Mouse (Mus musculus) CH12.LX (cell line): ENCODE results near the gene Aurkb.

Experiments
- CTCF ChIP-seq, 2 experiments: IDR thresholded peaks in 1 of 2; conservative IDR thresholded peaks in 1 of 2; 2 replicates each; pipeline ENCODE4 v1.5.1; 2011 to 2012; ENCODE audit warnings: low read depth in 2 of 2, low read length in 2 of 2, improper control_type of control experiment in 1 of 2, inconsistent platforms in 1 of 2, mild to moderate bottlenecking in 1 of 2, moderate library complexity in 1 of 2
- NRF1 ChIP-seq: IDR thresholded peaks from 2 replicates; pipeline ENCODE4 v1.6.1; 2014; ENCODE audit warnings: low read depth, mild to moderate bottlenecking, inconsistent platforms, low read length, improper control_type of control experiment, moderate library complexity
- TCF12 ChIP-seq: IDR thresholded peaks from 2 replicates; pipeline ENCODE4 v1.6.1; 2014; ENCODE audit warnings: low read depth, mild to moderate bottlenecking, inconsistent platforms, low read length, improper control_type of control experiment
- USF2 ChIP-seq: conservative IDR thresholded peaks from 2 replicates; pipeline ENCODE4 v1.6.1; 2011; ENCODE audit warnings: low read depth, low read length, improper control_type of control experiment

- TF ChIP-seq USF2 (no peak), CTCF (conservative IDR thresholded peaks at IDR 0.05 in 1 of 2, IDR thresholded peaks at IDR 0.05 in 1 of 2; ENCODE audit: low read depth in 2 of 2, low read length in 2 of 2) (no peak), TCF12 (no peak), NRF1 (no peak)
These were observed 5.3 kb downstream of the Aurkb start for GRCm38 (mm10) chr11:69050748-69051147.
